Mouse (Mus musculus) bone marrow macrophage, adult 2 months (primary cell): ENCODE measurements around the gene Gm3138.
"Not testable (repeated sequence)": the region's sequence is repeated elsewhere in the genome, so short reads cannot be mapped to it uniquely, and the experiment has no call there.

Source experiments
- CTCF ChIP-seq: IDR thresholded peaks from 2 replicates; pipeline ENCODE4 v1.5.1; 2012; ENCODE audit warnings: low read depth, mild to moderate bottlenecking, low read length, moderate library complexity
- POLR2A ChIP-seq: IDR thresholded peaks from 2 replicates; pipeline ENCODE4 v1.6.1; 2012; ENCODE audit warnings: mild to moderate bottlenecking, low read depth, low read length, borderline replicate concordance

DNA sequence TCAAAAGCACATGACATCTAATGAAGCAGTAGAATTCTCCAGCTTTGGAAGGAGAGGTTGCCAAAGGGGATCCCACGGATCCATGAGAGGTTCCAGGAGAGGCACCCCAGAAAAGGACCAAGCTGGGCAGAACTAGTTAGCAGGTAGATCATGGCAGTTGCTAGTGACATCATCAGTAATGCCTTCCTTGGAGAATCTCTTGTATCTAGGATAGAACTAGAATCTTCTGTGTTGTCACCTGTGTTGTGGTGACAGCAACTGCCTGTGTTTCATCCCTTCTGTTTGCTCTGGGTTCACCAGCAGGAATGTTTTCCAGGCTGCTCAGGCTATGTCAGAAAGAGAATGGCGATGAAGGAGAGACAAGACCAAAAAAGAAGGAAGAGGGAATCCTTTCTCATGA lies at the start of gene Gm3138:
- TF ChIP-seq POLR2A, CTCF: not testable (repeated sequence)
